Mouse (Mus musculus) kidney, adult 2 months (tissue): ENCODE data around the gene Mxra7. TPM values are rescaled to one million over a fixed set of nuclear protein-coding genes. Genes with fewer than 3 reads are reported as not detected.
"Not testable (repeated sequence)": the region's sequence is repeated elsewhere in the genome, so short reads cannot be mapped to it uniquely, and the experiment has no call there.

ENCODE experiments used
- DNase-seq: peaks from one replicate; pipeline ENCODE4 v3.0.0; 2021
- H3K27ac ChIP-seq: fragments of 200-500 bp; 2 replicates; pipeline ENCODE4 v1.5.1; 2012; ENCODE audit warnings: low read depth, low read length, control low read depth, inconsistent platforms; ENCODE audit not compliant: insufficient read depth
- H3K27me3 ChIP-seq: fragments of 200-500 bp; replicated peaks from 2 replicates; pipeline ENCODE4 v1.6.1; 2012; ENCODE audit warnings: mild to moderate bottlenecking, moderate library complexity, low read length, inconsistent platforms; ENCODE audit not compliant: control insufficient read depth, insufficient read depth
- H3K36me3 ChIP-seq: fragments of 200-500 bp; 2 replicates; pipeline ENCODE4 v1.6.1; 2012; ENCODE audit warnings: mild to moderate bottlenecking, moderate library complexity, low read length, inconsistent platforms; ENCODE audit not compliant: control insufficient read depth, insufficient read depth
- H3K4me1 ChIP-seq: fragments of 200-500 bp; 2 replicates; pipeline ENCODE4 v1.6.1; 2011; ENCODE audit warnings: low read length; ENCODE audit not compliant: control insufficient read depth, insufficient read depth
- H3K4me3 ChIP-seq: fragments of 200-500 bp; 2 replicates; pipeline ENCODE4 v1.5.1; 2011; ENCODE audit warnings: mild to moderate bottlenecking, low read depth, low read length, control low read depth; ENCODE audit not compliant: insufficient read depth
- CTCF ChIP-seq: fragments of 200-500 bp; conservative IDR thresholded peaks from 2 replicates; pipeline ENCODE4 v1.5.1; 2011; ENCODE audit warnings: low read depth, mild to moderate bottlenecking, control low read depth, low read length, moderate library complexity, mixed read lengths; ENCODE audit not compliant: insufficient read depth, insufficient read length
- POLR2A ChIP-seq: fragments of 200-500 bp; IDR thresholded peaks from one replicate; pipeline ENCODE4 v1.6.1; 2011; ENCODE audit warnings: low read depth, low read length, control low read depth
- WGBS: fragments of 180-500 bp; shearing (Covaris S2); methylation state at CpG from one replicate; pipeline ENCODE4 v1.1.7; 2018; 5-methylcytosine and 5-hydroxymethylcytosine counted together
- polyA plus RNA-seq: library from polyadenylated mRNA; depleted of rRNA; stranded (reverse); fragments of >200 nt; gene quantifications from 2 replicates; pipeline ENCODE4 v1.2.3, GENCODE M21; 2012

Gene Mxra7
- polyA plus RNA-seq, 1 experiment: 11.3 TPM

DNA sequence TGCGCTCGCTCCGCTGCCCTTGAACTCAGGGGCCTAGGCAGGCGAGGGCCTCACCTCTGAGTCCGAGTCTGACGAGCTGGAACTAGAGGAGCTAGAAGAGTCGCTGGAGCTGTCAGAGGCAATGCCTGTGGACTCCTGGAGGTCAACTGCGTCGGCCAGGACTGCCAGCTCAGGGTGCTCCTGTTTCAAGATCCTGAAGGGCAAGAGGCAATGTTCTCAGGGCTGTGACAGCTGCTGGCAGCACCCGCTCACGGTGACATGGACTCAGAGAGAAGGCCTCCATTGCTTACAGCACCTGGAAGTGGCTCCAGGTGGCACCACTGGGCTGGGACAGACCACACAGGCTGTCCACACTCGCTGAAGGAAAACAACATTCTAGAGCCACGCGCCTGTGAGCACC, 11.1 kb upstream of the Mxra7 start:
- Histone ChIP-seq H3K4me1 (peaks cover 8% of the 10 kb centered on the region), H3K4me3 (no peak overlapping the region), H3K36me3 (peaks cover 12% of the 10 kb centered on the region), H3K27ac (no peak overlapping the region), H3K27me3 (no peaks in the 10 kb centered on the region)
- TF ChIP-seq CTCF (no peak; the same call in 1 of the 2 replicates), POLR2A (no peak)
- 60% methylated on average over 14 of the region's 14 CpGs for WGBS
- DNase-seq: no peak

DNA sequence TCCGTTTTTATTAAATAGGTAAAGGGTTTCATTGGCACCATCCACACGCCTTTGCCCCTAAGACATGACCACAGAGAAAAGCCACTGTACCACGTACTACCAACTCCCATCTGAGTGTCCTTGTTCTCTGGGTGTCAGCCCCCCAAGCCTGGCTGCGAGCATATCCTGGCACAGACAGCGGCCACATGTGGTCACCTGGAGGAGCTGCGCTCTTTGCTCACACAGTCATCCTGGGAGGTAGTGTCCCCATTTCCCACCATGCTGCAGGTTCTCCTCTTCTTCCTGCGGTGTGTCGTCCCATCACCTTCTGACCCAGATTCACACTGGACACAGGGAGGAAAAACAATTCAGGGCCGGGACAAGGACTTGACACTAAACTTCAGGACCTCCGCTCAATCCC, 9.6 kb upstream of the Mxra7 start:
- Histone ChIP-seq H3K36me3 (peaks cover 12% of the 10 kb centered on the region), H3K4me3 (no peak overlapping the region), H3K27ac (no peak overlapping the region), H3K4me1 (peaks cover 8% of the 10 kb centered on the region), H3K27me3 (no peaks in the 10 kb centered on the region)
- no peak for DNase-seq
- TF ChIP-seq POLR2A: no peak
- no peak for TF ChIP-seq CTCF
- 90% methylated on average over 10 of the region's 10 CpGs for WGBS

DNA sequence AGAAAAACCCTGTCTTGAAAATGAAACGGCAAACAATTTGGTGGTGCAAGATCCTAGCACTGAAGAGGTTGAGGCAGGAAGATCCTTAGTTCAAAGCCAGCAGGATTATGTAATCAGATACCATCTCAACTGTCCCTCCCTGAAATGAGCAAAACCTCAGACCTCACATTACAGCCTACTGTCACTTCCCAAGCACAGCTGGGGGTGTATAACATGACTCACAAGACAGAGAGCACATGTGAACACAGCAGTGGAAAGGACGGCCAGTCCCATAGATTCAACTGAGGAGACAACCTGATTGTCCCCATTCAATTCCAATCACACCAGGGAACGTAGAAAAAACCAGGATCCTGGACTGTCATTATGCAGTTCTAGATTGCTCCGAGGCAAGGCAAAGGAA, 8.4 kb upstream of the Mxra7 start:
- Histone ChIP-seq H3K4me3 (no peak overlapping the region), H3K27ac (no peak overlapping the region), H3K36me3 (peaks cover 12% of the 10 kb centered on the region), H3K4me1 (peaks cover 4% of the 10 kb centered on the region), H3K27me3 (no peaks in the 10 kb centered on the region)
- DNase-seq: no peak
- WGBS: 90% methylated on average over 4 of the region's 4 CpGs
- no peak for TF ChIP-seq CTCF

DNA sequence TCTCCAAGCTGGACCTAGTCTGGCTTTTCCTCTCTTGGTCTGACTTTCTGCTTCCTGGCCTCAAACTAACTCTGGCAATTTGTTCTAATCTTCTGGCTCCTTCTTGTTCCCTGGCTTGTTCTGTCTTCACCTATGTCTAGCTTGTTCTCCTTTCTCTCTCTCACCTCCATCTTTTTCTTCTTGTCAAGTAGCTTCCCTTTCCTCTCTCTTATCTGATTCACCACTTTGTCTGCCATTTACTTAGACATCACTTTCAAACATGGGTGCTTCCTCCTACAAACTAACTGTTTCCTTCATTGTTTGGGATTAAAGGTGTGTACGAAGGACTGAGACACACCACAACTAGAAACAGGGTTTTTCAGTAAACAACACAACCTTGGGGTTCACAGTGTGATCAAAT, 7.1 kb upstream of the Mxra7 start:
- no peak overlapping the region for H3K4me3 ChIP-seq
- no peak for DNase-seq
- WGBS: 98% methylated on average over 1 of the region's 1 CpGs
- no peak for TF ChIP-seq POLR2A
- TF ChIP-seq CTCF: no peak
- no peaks in the 10 kb centered on the region for H3K27me3 ChIP-seq
- no peak overlapping the region for H3K27ac ChIP-seq
- peaks cover 6% of the 10 kb centered on the region; the same call in 1 of the 2 replicates for H3K36me3 ChIP-seq
- H3K4me1 ChIP-seq: no peaks in the 10 kb centered on the region

DNA sequence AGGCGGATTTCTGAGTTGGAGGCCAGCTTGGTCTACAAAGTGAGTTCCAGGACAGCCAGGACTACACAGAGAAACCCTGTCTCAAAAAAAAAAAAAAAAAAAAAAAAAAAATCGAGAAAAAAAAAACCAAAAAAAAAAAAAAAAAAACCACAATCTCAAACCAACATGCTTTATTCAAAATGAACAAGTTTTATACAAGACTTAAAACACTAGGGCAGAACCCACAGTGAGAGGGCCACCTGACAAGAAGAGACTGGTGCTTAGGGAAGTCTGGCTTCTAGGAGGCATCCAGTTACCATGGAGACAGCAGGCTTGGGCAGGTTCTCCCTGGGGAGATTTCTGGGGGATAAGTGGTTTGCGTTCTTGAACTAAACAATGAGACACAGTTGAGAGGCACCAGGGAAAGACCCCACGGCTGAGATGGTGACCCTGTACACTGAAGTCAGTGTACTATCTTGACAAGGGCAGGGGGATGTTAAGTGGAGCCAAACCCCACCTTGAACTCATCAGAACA, 4.4 kb upstream of the Mxra7 start:
- Histone ChIP-seq H3K27me3 (no peaks in the 10 kb centered on the region), H3K27ac (no peak overlapping the region), H3K4me3 (no peak overlapping the region), H3K36me3 (peaks cover 6% of the 10 kb centered on the region; the same call in 1 of the 2 replicates), H3K4me1 (peaks cover 5% of the 10 kb centered on the region)
- no peak for DNase-seq
- no peak for TF ChIP-seq POLR2A
- TF ChIP-seq CTCF: no peak
- 57% methylated on average over 4 of the region's 4 CpGs for WGBS

DNA sequence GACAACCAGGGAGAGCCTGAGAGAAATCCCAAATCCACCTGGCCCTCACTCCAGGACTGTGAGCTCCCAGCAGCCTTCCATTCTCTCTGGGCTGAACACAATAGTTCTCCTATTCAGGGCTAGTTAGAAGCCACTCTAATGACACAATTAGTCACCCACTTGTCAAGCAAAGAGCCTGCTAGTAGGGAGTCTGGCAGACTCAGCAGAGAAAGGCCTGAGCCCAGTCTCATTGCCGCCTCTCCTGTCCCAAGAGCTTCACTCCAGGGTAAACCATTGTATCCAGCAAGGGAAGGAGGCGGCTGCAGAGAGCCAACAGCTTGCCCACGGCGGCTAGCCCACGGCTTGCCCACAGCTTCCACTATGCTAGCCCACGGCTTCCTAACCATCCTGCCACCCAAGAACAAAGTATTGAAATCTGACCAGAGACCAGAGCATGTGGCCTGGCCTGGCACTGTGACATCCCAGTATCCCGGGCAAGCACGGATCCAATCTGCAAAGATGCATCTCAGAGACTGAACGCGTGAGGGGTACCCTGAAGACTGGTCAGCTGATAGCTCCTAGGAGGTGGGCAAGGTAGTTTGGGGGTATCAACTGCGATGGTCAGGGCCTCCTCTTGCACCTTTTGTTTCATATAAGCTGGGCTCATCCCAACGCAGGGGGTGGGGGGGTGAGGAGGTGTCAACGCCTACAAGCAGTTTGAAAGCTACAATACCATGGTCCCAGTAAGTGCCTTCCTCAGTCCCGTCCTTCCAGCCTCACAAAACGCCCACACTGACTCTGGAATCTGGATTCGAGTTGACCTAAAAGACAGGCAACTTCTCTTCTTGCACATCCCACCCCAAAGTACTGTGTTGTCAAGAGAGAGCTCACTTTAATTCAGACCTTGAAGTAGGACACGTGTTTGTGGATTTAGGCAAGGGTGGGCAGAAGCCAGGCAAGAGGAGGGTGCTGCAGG, 1.0 kb downstream of the Mxra7 start:
- 66% methylated on average over 17 of the region's 17 CpGs for WGBS

DNA sequence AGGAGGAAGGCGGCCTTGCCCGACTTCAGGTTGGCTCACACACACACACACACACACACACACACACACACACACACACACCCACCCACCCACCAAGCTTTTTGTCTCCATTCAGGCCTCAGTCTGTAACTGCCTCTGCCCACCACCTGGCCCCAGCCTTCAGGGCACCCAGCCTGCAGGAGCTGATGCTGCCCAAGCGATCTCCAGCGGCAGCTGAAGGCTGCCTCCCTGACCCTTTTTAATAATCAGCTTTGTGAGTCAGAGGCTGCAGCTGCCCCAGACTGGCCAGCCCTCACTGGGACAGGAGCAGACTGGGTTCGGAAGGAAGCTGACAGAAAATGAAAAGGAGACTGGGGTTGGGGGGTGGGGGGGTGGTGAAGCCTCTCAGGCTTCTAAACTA, 2.6 kb downstream of the Mxra7 start:
- peak overlapping the region; percentile 29; the same call in 1 of the 2 replicates for H3K27ac ChIP-seq
- H3K27me3 ChIP-seq: no peaks in the 10 kb centered on the region
- no peaks in the 10 kb centered on the region for H3K36me3 ChIP-seq
- TF ChIP-seq CTCF (no peak), POLR2A (no peak)
- H3K4me1 ChIP-seq: peaks cover 15% of the 10 kb centered on the region
- H3K4me3 ChIP-seq: no peak overlapping the region
- DNase-seq: no peak
- 65% methylated on average over 5 of the region's 5 CpGs for WGBS

More for the DNA sequence above, 1.0 kb downstream of the Mxra7 start:
- H3K4me3 ChIP-seq: peak overlapping the region; percentile 62
- no peaks in the 10 kb centered on the region for H3K36me3 ChIP-seq
- no peaks in the 10 kb centered on the region for H3K27me3 ChIP-seq
- H3K27ac ChIP-seq: no peak overlapping the region
- no peak for TF ChIP-seq CTCF
- no peak for TF ChIP-seq POLR2A
- DNase-seq: no peak
- peaks cover 12% of the 10 kb centered on the region for H3K4me1 ChIP-seq

DNA sequence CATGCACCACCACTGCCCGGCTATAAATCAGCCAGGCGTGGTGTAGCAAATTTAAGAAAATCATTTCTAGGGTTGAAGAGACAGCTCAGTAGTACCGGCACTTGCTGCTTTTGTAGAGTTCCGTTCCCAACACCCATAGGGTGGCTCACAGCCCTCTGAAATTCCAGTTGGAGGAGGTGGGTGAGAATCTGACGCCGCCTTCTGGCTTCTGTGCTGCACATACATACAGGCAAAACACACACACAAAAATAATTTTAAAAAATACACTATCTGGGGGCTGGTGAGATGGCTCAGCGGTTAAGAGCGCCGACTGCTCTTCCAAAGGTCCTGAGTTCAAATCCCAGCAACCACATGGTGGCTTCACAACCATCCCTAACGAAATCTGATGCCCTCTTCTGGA, 4.0 kb downstream of the Mxra7 start:
- DNase-seq, H3K4me3 ChIP-seq, H3K27me3 ChIP-seq, H3K27ac ChIP-seq, H3K36me3 ChIP-seq: not testable (repeated sequence)
- H3K4me1 ChIP-seq: peaks cover 15% of the 10 kb centered on the region
- 96% methylated on average over 10 of the region's 10 CpGs for WGBS
